Mouse (Mus musculus) liver, embryonic 14.5 days (tissue): ENCODE results near the gene Cggbp1.

Source experiments
- CTCF ChIP-seq: IDR thresholded peaks from 2 replicates; pipeline ENCODE4 v1.5.1; 2016; ENCODE audit warnings: antibody characterized with exemption, low read depth, control low read depth
- EP300 ChIP-seq: IDR thresholded peaks from 2 replicates; pipeline ENCODE4 v1.6.1; 2016; ENCODE audit warnings: antibody characterized with exemption, low read depth

- TF ChIP-seq CTCF = peak; percentile 73
- no peak for TF ChIP-seq EP300
Observed at GRCm38 (mm10) chr16:64845947-64846346, 5.8 kb upstream of the Cggbp1 start.
